Mouse (Mus musculus) kidney, adult 9 months (tissue): ENCODE results near the gene Arl6ip1.

Experiments
- DNase-seq: peaks from one replicate; pipeline ENCODE4 v3.0.0; 2022

Arl6ip1 gene

DNA sequence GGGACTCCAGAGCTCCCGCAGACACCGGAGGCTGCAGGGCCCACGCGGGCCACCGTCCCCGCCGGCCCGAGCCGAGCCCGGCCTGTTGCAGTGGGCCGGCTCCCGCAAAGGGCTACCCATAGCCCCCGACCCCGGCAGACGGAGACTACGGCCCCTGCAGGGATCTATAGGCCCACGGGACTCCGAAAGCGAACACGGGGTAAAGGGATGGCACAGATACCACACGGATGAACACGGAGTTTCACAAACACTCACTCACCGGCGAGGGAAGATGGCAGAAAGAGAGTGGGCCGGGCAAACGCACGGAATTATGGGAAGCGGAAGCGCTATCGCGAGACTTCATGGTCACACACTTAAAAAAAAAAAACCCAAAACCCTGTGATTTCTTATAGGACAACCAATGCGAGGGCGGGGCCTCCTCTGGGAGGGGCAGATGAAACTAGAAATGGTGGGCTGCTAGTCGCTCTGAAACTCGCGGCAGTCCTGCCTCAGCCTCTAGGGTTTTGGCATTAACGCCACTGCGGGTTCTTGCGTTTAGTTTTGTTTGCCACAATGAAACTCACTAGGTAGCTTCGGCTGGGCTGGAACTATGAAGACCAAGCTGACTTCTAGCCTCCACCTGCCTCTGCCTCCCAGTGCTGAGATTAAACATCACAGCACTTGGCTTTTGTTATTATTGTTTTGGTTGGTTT lies 13.4 kb downstream of the Arl6ip1 start, which contains the start of gene Rps15a:
TSS of gene Rps15a (minus strand) at position 312 of the 692 bp plus-strand sequence.
- peak; percentile 96 for DNase-seq

DNA sequence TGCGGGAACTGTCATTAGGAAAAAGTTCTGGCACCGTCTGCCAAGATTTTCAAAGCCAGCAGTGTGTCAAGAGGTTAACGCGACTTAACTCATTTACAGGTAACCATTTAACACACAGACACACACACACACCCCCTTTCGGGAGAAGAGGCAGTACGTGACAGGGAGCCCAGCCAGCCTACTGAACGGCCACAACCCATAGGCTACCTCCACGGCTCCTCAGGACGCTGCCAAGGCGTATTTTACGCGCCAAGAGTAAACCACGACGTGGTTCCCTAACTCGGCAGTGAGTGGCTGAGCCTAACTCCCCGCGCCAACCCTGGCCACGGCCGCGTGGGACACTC lies 14.0 kb downstream of the Arl6ip1 start:
- DNase-seq, result no peak

DNA sequence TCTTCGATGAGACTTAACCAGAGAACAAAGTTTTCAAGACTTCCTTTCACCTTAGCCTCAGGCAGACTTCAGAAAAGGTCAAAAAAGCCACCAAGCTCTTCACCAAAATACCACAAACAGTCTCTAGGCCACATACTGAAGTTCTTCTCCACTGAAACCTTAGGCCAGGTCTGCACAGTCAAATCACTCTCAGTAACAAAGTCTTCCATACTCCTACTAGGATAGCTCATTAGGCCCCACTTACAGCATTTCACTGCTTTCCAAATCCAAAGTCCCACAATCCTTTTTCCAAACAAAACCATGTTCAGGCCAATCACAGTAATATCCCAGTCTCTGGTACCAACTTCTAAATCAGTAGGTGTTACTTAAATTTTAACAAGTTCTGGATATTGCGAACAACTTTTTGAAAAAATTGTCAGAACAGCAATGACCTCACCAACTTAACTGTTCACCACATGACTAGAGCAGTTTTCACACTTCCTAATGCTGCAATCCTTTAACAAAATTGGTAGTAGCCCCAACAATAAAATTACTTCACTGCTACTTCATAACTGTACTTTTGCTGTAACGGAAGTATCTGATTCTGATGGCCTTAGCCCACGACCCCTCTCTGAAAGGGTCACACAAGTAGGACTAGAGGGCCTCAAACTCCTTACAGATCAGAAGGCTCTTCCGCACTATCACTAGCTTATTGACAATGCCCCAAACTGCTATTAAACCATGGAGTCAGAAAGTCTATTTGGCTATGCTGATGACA lies 15.7 kb downstream of the Arl6ip1 start:
- DNase-seq, result no peak

DNA sequence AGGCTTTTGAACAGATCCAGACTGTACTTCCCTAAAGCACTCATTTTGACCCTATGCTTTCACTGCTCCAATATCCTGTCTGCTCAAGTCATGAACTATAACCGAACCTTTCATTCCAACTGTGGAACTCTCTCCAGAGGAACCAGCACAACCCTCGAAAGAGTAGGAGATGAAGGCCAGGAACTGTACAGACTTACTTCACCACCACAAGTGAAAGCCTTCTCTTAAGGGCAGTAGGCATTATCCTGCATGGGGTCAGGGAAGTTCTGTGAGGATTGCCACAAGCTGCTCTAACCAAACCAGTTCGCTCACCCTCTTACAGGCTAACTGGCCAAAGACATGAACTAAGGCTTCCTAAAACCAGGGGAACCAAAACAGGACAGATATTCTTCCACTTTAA lies 18.3 kb downstream of the Arl6ip1 start:
- no peak for DNase-seq

DNA sequence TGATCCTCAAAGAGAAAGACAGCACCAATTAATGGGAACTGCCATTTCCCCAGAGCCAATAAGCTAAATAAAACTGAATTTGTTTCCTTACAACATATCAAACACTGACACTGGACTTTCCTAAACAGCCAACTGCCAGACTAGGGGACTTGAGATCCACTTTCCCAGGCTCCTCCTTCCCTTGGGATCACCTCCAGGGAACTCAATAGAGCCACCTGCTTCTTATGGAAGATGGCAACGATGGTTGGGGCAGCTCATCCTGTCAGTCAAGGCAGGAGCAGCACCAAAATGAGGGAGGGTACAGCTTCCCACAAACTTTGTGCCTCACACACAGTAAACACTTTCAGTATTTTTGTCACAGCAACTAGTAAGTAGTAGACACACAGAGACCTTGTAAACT lies 21.8 kb downstream of the Arl6ip1 start:
- DNase-seq, result no peak

DNA sequence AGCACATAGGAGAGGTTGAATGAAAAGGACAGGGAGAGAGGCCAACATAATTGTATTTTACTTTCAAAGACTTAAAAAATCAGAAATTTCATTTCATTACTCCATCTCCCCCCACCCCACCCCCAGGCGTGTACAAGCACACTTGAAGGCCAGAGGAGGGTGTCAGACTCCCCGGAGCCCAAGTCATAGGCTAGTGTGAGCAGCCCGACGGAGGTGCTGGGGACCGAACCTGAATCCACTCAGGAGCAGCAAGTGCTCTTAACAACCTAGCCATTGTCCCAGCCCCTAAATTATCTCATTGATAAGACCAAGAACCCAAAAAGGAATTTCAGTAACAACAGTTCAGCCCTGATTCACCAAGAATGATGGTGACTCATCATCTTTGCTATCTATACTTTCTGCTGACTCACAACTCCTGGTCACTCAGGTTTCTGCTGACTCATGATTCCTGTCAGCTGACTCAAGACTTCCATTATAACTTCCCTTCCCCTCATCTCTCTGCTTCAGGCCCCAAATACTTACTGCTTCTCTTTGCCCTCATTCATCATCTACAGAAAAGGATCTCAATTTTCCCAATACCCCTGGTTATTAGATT lies 24.9 kb downstream of the Arl6ip1 start:
- DNase-seq, result peak; percentile 16

DNA sequence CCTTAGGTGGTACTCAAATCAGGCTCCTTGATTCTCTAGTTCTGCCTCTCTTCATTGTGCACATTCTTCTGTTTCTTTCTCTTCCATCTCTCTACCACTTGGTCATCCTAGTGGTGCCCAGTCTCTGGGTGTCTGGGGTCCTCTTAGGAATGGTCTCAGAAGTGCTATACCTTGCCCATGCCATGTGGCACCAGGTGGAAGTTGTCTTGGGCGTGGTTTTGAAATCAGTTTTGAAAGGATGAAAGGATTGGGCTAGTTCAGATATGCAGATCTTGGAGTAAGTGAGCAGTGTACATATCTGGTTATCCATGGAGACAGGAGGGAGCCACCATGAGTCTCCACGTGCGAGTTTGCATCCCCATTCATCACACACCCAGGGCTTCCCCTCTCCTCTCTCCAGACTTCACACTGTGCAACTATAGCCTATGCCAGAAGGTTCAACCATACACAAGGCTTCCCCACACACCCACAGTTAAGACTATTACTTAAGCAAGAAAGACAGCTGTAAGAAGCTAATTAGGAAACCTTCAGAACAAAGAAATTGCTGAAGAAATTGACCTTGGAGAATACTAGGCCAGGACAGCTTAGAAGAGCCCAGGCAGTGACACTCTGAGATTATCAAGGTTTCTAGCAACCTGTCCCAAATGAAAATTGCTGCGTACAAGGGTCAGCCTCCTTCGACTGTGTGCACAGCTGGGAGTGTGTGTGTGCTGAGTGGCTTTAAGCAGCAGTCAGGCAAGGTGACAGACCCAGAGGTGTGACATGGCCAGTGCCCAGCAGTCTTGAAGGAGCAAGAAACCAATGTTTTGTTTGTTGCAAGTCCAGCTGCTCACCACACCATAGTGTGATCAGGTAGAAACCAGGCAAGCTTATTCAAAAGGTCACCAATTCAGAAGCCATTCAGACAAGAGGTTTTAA lies 25.7 kb downstream of the Arl6ip1 start:
- DNase-seq, result no peak

DNA sequence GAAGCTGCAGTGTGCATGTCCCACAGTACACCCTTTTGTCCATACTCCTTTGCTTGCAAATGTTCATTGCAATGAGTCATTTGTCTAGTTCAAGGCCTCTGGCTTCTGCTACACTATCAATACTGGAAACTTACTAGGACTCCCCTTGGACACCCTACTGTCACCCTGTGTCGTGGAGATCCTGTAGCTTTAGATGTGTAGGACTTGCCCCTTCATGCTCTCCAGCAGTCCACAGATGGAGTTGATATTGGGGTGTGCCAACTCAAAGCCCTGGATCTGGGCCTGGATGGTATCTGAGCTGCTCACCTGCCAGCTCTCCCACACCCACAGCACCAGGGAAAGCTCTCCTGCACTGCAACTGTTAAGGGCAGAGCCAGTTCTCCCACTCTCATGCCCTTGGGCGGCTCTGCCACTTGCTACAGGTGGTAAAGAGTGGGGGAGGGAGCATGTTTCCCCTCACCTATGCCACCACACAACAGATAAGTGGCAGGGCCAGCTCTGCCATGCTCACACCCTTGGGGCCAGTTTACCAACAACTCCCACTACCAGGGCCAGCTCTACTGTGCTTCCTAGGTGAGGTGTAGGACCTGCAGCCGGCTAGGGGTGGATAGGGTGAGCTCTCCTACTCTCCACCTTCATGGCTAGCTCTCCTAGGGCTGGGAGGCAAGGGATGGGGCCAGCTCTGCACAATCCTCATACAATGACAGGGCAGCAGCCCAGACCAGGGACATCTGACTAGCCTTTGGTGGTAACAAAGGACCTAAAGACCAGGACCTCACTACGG lies 26.6 kb downstream of the Arl6ip1 start:
- peak; percentile 10 for DNase-seq

DNA sequence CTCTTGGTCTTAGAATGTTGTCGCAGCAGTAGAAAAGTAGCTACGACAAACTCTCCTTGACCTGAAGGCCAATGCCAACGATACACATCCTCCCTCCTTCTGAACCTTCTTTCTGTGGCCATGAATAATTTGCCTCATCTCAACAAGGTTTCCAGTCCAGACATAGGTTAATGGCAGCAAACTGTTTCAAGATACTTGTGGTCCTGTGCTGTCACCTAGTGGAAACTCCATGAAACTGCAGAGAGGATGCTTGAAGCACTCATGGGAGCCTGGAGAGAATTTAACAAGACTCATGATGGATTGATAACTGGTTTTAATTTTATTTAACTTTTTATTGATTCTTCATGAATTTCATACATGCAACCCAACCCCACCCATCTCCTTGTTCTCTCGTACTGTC lies 27.2 kb downstream of the Arl6ip1 start:
- DNase-seq, result peak; percentile 42

DNA sequence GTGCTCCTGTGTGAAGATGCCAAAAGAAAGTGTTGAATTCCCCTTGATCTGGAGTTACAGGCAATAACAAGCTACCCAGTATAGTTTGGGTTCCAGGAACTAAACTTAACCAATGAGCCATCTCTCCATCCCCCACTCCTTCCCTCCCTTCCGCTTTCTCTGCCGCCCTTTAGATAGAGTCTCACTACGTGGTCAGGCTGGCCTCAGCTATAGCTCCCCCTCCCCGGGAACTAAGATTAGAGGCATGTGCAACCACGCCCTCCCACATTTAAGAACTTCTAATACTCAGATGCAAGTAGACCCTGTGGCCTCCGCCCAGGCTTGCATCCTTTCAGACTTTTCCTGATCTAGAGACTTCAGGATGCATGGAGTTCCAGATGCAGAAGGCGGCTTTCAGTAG lies 31.8 kb downstream of the Arl6ip1 start:
- no peak for DNase-seq

DNA sequence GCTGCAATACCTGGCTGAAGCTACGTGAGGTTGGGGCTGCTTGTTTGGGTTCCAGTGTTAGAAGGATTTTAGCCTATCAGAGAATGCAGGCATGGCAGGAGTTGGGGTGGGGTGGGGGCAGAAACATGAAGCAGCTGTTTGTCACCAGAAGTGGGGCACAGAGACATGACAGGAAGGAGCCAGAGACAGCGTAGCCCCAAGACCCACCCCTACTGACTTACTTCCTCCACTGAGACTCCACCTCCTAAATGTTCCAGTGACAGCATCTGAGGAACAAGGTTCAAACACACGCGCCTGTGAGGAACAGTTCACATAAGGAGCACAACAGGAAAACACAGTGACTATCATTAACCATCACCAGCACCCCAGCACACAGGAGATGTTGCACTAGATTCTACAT lies 49.5 kb downstream of the Arl6ip1 start:
- no peak for DNase-seq

DNA sequence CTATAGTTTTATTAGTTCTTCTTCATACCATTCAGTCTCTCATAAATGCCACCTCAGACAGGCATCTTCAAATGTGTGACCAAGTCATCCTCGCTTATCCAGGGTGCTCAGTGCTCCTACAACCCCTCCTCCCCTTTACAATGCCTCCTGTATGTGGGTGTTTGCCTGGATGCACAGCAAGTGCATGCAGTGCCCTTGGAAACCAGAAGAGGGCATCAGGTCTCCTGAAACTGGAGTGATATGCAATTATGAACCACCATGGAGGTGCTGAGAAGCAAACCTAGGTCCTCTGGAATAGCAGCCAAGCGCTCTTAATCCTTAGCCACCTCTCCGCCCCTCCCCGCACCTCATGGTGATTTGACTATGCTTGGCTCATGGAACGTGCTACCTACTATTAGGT lies 50.4 kb downstream of the Arl6ip1 start:
- DNase-seq, result no peak
